Mouse (Mus musculus): ENCODE data around the gene Tmem14c. TPM values are rescaled to one million over a fixed set of nuclear protein-coding genes. Genes with fewer than 3 reads are reported as not detected.

Gene Tmem14c
- total RNA-seq, 1 experiment from 2014 or later = 178 TPM

- DNase-seq = no peak
Observed at GRCm38 (mm10) chr13:41008946-41009345, 7.1 kb upstream of the Tmem14c start.

GRCm38 (mm10) chr13:41016797-41017405, 809 bp downstream of the Tmem14c start:
- DNase-seq = peak; percentile 20

DNA sequence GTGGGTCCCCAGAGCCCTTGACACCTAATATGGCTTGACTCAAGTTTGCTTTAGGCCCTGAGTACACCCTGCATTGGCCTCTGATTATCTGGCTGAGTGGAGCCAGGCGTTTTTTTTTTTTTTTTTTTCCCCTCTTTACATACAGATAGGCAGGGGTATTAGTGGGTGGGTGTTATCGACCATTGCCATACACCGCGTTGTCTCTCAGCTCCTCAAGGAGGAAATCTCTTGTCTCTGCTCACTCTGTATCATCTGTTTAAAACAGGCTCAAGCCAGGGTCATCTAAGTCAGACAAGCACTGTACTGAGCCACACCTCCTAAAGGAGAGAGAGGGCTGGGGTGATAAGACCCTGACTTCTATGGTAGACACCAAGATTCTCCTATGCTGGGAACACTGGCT, 1.7 kb downstream of the Tmem14c start:
- no peak for DNase-seq

DNA sequence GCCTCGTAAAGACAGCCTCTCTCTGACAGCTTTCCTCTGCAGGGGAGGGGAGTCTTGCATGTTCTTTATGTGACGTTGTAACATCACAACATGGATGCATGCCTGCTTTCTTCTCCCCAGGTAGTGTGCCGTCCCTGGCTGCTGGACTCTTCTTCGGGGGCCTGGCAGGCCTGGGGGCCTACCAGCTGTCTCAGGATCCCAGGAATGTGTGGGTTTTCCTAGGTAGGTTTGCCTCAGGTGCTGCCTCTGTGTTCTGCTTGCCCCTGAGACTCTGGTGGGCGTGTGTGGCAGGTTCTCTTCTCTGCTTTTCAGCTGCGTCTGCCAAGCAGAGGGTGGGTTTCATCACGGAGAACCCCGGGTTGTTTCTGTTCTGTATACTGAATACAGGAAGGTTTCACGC, 2.1 kb downstream of the Tmem14c start:
- DNase-seq = no peak

- DNase-seq = no peak
Observed at GRCm38 (mm10) chr13:41018756-41019591, 2.9 kb downstream of the Tmem14c start.

DNA sequence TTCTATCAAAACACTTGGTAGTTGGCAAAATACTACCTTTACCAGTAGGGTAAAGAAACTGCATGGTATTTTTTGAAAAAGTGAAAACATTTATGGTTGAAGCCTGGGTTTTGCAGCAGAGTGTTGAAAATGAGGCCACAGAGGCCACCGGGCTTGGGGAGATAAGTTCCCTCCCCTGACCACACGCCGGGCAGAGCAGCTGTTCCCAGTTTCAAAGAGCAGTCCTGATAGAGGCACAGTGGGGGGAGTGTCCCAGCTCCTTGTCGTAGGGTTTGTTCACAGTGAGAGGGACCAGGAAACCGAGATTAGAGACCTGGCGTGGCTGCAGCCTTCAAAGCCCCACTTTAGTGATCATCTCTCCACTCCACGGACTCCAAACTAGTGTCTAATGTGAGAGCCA, 4.4 kb downstream of the Tmem14c start:
- DNase-seq = no peak

- peak; percentile 20 for DNase-seq
Observed at GRCm38 (mm10) chr13:41021607-41022006, 5.5 kb downstream of the Tmem14c start.

DNA sequence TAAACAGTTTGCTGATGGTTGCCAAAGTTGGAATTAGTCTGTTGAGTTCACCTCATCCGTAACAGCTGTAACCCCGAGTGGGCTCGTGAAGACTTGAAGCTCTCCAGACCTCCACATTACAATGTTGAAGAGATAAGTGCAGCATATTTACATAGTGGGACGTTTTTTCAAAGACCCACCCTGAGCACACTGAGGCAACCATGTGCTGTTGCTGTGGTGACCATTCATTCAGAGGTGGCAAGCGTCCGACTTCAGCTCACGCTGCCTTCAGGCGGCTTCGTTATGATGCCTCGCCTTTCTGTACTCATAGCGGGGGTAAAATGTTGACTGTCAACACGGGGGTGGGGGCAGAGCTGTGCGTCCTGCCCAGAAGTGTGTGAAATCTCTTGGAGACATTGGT, 6.0 kb downstream of the Tmem14c start:
- no peak for DNase-seq

DNA sequence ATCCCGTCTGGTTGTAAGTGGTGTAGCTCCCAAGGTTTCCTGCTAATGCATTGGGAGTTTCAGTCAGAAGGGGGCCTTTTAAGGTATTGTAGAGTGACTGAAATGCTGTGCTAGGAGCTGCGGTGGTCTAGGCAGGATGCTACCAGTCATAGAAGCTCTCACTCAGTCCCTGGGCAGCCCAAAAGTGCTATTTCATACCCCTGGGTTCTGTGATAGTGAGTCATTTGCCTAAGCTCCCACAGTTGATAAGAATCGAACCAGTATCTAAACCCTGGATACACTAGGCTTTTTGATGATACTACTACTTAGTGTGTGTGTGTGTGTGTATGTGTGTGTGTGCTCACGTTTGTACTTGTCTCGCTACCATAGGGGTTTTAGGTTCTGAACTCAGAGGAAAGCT, 14.0 kb downstream of the Tmem14c start:
- DNase-seq = no peak

DNA sequence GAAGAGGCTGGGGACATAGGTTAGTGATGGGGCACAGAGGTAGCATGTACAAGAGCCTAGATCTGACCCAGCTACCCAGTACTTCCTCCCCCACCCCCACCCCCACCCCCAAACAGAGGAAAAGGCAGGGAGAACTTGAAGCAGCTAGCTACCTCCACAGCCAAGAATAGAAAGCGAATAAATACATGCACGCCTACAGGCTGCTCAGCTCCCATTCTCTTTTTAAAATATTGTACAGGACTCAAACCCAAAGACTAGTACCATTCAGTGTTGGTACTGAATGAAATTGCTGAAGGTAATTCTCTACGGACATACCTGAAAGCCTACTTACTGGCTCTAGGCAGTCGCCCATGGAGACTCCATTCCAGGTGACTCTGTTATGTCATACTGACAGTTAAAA, 26.4 kb downstream of the Tmem14c start:
- DNase-seq = no peak

GRCm38 (mm10) chr13:41045901-41046300, 29.8 kb downstream of the Tmem14c start:
- no peak for DNase-seq

GRCm38 (mm10) chr13:41047280-41047679, 31.2 kb downstream of the Tmem14c start:
- no peak for DNase-seq

DNA sequence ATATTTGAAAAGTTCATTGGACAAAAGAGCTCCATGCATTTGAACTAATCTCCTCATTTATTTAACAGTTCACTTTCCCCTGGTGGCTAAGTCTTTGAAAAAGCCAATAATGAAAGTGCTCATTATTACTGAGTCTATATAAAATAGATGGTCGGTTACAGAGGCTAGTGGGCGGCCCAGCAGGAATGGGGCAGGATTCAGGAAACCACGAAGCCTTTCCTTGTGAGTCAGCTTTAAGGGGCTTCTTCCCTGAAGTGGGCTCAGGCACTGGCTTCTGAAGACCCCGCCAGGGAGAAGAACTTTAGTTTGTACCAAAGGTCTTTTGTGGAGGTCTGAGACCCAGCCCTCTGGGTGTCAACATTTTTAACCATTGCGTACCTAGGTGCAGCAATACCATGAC, 35.9 kb downstream of the Tmem14c start:
- no peak for DNase-seq

GRCm38 (mm10) chr13:41067618-41068017, 51.5 kb downstream of the Tmem14c start:
- no peak for DNase-seq

DNA sequence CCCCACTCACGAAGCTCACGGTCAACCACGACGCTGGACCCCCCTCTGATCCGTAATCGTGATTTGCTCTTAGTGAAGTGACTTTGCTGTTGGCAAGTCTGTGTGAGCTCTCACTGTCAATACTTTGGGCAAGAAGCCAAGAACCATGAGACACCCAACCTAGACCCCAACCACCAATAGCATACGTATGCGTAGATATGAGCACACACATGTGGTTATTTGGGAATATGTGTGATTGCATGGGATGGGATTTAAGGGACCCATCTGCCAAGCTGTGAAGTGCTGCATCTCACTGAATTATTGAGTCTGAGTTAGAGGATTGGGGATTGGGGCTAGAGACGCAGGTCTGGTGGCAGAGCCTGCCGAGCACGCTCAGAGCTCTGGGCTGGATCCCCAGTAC, 55.5 kb downstream of the Tmem14c start:
- no peak for DNase-seq

Other genes with a start within 250 kb of the Tmem14c start
- 7.2 and 7.3 TPM in 2 replicates for gene Gcnt2, start 156.5 kb upstream of the Tmem14c start, total RNA-seq (2021)
- gene Pak1ip1, start 15.3 kb upstream of the Tmem14c start, total RNA-seq (2021) = 55.6 and 61.6 TPM in 2 replicates
- not detected in 2 replicates for gene Mak, start 63.4 kb downstream of the Tmem14c start, total RNA-seq (2021)
- gene Gcm2, start 94.7 kb downstream of the Tmem14c start, total RNA-seq (2021) = not detected in 2 replicates
- not detected in 2 replicates for gene Sycp2l, start 98.0 kb downstream of the Tmem14c start, total RNA-seq (2021)
- gene Elovl2, start 204.1 kb downstream of the Tmem14c start, total RNA-seq (2021) = 0.33 and 3.1 TPM in 2 replicates
- gene Smim13, start 233.6 kb downstream of the Tmem14c start, total RNA-seq (2021) = 11.0 and 14.4 TPM in 2 replicates